ENCODE assay signal across 8 mouse cellular contexts in genomic region chr13:73502719-73503118, GRCm38 (mm10). TPM values are rescaled to one million over a fixed set of nuclear protein-coding genes. Genes with fewer than 3 reads are reported as not detected.
DNase-seq lines count a peak whose midpoint lies in the region; ATAC-seq and TF ChIP-seq lines count a peak whose summit lies in the region.

No protein-coding gene starts in this region.

- ATAC-seq in activated CD4-positive, CD25-positive, alpha-beta regulatory T cell, adult 4 months: peak; percentile 51
- ATAC-seq in lung, postnatal 0 days: no peak

- DNase-seq in kidney, adult 2 months: no peak
- no peak for DNase-seq in kidney, postnatal 14 days
- peak; percentile 72 for DNase-seq in CD4-positive, CD25-positive, alpha-beta regulatory T cell, adult 2 months (ENCODE audit: low read depth, low spot score)
- DNase-seq in lung, postnatal 0 days (ENCODE audit: low spot score): no peak
- DNase-seq in Muller cell, postnatal 12 days (ENCODE audit: inconsistent ontology term): no peak
- DNase-seq in gastrocnemius, adult 18-20 months (ENCODE audit: low spot score): no peak
- no peak for DNase-seq in midbrain, embryonic 10.5 days (ENCODE audit: low spot score)

- no peak overlapping the region for H3K27ac ChIP-seq in kidney, adult 2 months (ENCODE audit: insufficient read depth, low read depth, low read length)
- H3K27ac ChIP-seq in lung, postnatal 0 days (ENCODE audit: low read length): no peak overlapping the region
- no peak overlapping the region for H3K27ac ChIP-seq in midbrain, embryonic 10.5 days (replicated peaks)

- TF ChIP-seq POLR2A in kidney, adult 2 months (IDR thresholded peaks at IDR 0.05; ENCODE audit: low read depth, low read length): no peak

- H3K9ac ChIP-seq in lung, postnatal 0 days (replicated peaks; ENCODE audit: low read depth): no peak overlapping the region

- peak; percentile 41 for TF ChIP-seq CTCF in kidney, adult 2 months (conservative IDR thresholded peaks at IDR 0.05; ENCODE audit: insufficient read depth, insufficient read length, low read depth, low read length)
- peak; percentile 58 for TF ChIP-seq CTCF in lung, postnatal 0 days (IDR thresholded peaks at IDR 0.05)

- H3K4me2 ChIP-seq in lung, postnatal 0 days (replicated peaks; ENCODE audit: low read depth, low read length): no peak overlapping the region

- no peaks in the 10 kb centered on the region for H3K4me1 ChIP-seq in kidney, adult 2 months (ENCODE audit: control insufficient read depth, insufficient read depth, low read length)
- H3K4me1 ChIP-seq in lung, postnatal 0 days (ENCODE audit: insufficient read depth, low read depth, low read length): no peaks in the 10 kb centered on the region
- no peaks in the 10 kb centered on the region for H3K4me1 ChIP-seq in midbrain, embryonic 10.5 days

- no peaks in the 10 kb centered on the region for H3K9me3 ChIP-seq in lung, postnatal 0 days (ENCODE audit: low read length)
- H3K9me3 ChIP-seq in midbrain, embryonic 10.5 days (replicated peaks): no peaks in the 10 kb centered on the region

- 48% methylated on average over 2 of the region's 2 CpGs for WGBS in kidney, adult 2 months
- WGBS in lung, postnatal 0 days: 48% methylated on average over 2 of the region's 2 CpGs
- WGBS in midbrain, embryonic 10.5 days: 67% methylated on average over 2 of the region's 2 CpGs

- H3K27me3 ChIP-seq in kidney, adult 2 months (replicated peaks; ENCODE audit: control insufficient read depth, insufficient read depth, low read length): no peaks in the 10 kb centered on the region
- H3K27me3 ChIP-seq in lung, postnatal 0 days (replicated peaks; ENCODE audit: insufficient read depth, low read length): no peaks in the 10 kb centered on the region
- no peaks in the 10 kb centered on the region for H3K27me3 ChIP-seq in midbrain, embryonic 10.5 days (ENCODE audit: low read depth, poor library complexity, severe bottlenecking)

- H3K4me3 ChIP-seq in kidney, adult 2 months (ENCODE audit: insufficient read depth, low read depth, low read length): no peak overlapping the region
- H3K4me3 ChIP-seq in lung, postnatal 0 days (ENCODE audit: low read depth, low read length): no peak overlapping the region
- no peak overlapping the region for H3K4me3 ChIP-seq in midbrain, embryonic 10.5 days

- H3K36me3 ChIP-seq in kidney, adult 2 months (ENCODE audit: control insufficient read depth, insufficient read depth, low read length): no peaks in the 10 kb centered on the region
- peaks cover 31% of the 10 kb centered on the region; the same call in 1 of the 2 replicates for H3K36me3 ChIP-seq in lung, postnatal 0 days (ENCODE audit: insufficient read depth, low read length)
- peaks cover 85% of the 10 kb centered on the region for H3K36me3 ChIP-seq in midbrain, embryonic 10.5 days

- no peak for TF ChIP-seq EP300 in lung, postnatal 0 days (IDR thresholded peaks at IDR 0.05)

RNA-seq across cellular contexts. Expression of gene Slc6a3, which starts 33.8 kb away (rescaled TPM):
- 0.05 and 0.06 TPM in 2 replicates for polyA plus RNA-seq in kidney, adult 2 months (2012; rRNA removed)
- polyA plus RNA-seq in activated CD4-positive, CD25-positive, alpha-beta regulatory T cell, adult 4 months (2017; shearing (Covaris generic)): not detected
- polyA plus RNA-seq in lung, postnatal 0 days (2015; fragmentation: Nextera tagmentation; extraction: Ambion mirVana): 0.05 and 0.08 TPM in 2 replicates
- not detected for total RNA-seq in gastrocnemius, adult 18-20 months (2021)
- 0.10 and 0.11 TPM in 2 replicates for polyA plus RNA-seq in midbrain, embryonic 10.5 days (2016; fragmentation: Nextera tagmentation; extraction: Ambion mirVana)

RNA-seq across cellular contexts. Expression of gene Lpcat1, which starts 35.7 kb away (rescaled TPM):
- polyA plus RNA-seq in kidney, adult 2 months (2012; rRNA removed): 14.2 and 16.0 TPM in 2 replicates
- polyA plus RNA-seq in activated CD4-positive, CD25-positive, alpha-beta regulatory T cell, adult 4 months (2017; shearing (Covaris generic)): 10 to 100 TPM; 22.3 to 28.0 TPM
- polyA plus RNA-seq in lung, postnatal 0 days (2015; fragmentation: Nextera tagmentation; extraction: Ambion mirVana): 368 and 414 TPM in 2 replicates
- 1 to 10 TPM; 2.3 to 2.4 TPM for total RNA-seq in gastrocnemius, adult 18-20 months (2021)
- polyA plus RNA-seq in midbrain, embryonic 10.5 days (2016; fragmentation: Nextera tagmentation; extraction: Ambion mirVana): 65.3 and 66.6 TPM in 2 replicates
